Mouse (Mus musculus) lung, postnatal 25 days (tissue): ENCODE measurements around the gene Prickle1.

Source experiments
- DNase-seq: peaks from one replicate; pipeline ENCODE4 v3.0.0; 2022; ENCODE audit warnings: low spot score

The Prickle1 gene

GRCm38 (mm10) chr15:93548297-93548696 lies 47.4 kb downstream of the Prickle1 start:
- no peak for DNase-seq

GRCm38 (mm10) chr15:93539415-93539814 lies 56.3 kb downstream of the Prickle1 start:
- DNase-seq, result no peak

- DNase-seq, result no peak
Measured at GRCm38 (mm10) chr15:93538551-93539205, 57.0 kb downstream of the Prickle1 start.

- DNase-seq, result no peak
Measured at GRCm38 (mm10) chr15:93537745-93538144, 57.9 kb downstream of the Prickle1 start.

- DNase-seq, result no peak
Measured at GRCm38 (mm10) chr15:93536191-93536590, 59.5 kb downstream of the Prickle1 start.

GRCm38 (mm10) chr15:93530703-93531032 lies 65.0 kb downstream of the Prickle1 start:
- DNase-seq, result no peak

- no peak for DNase-seq
Measured at GRCm38 (mm10) chr15:93529831-93530702, 65.6 kb downstream of the Prickle1 start.

- peak; percentile 30 for DNase-seq
Measured at GRCm38 (mm10) chr15:93525305-93525917, 70.3 kb downstream of the Prickle1 start.

GRCm38 (mm10) chr15:93521787-93522180 lies 73.9 kb downstream of the Prickle1 start:
- no peak for DNase-seq

GRCm38 (mm10) chr15:93521088-93521786 lies 74.5 kb downstream of the Prickle1 start:
- no peak for DNase-seq

GRCm38 (mm10) chr15:93519836-93520826 lies 75.6 kb downstream of the Prickle1 start:
- DNase-seq, result no peak

- peak; percentile 85 for DNase-seq
Measured at GRCm38 (mm10) chr15:93518941-93519835, 76.5 kb downstream of the Prickle1 start.

GRCm38 (mm10) chr15:93518143-93518902 lies 77.4 kb downstream of the Prickle1 start:
- DNase-seq, result peak; percentile 86

GRCm38 (mm10) chr15:93517022-93517565 lies 78.6 kb downstream of the Prickle1 start:
- DNase-seq, result peak; percentile 71

GRCm38 (mm10) chr15:93515316-93515715 lies 80.4 kb downstream of the Prickle1 start:
- no peak for DNase-seq

GRCm38 (mm10) chr15:93513939-93514341 lies 81.8 kb downstream of the Prickle1 start:
- no peak for DNase-seq

GRCm38 (mm10) chr15:93512437-93512836 lies 83.3 kb downstream of the Prickle1 start:
- no peak for DNase-seq

GRCm38 (mm10) chr15:93510690-93511336 lies 84.9 kb downstream of the Prickle1 start:
- DNase-seq, result no peak
